Mouse (Mus musculus) heart, embryonic 12.5 days (tissue): ENCODE results near the gene C530025M09Rik. TPM values are rescaled to one million over a fixed set of nuclear protein-coding genes. Genes with fewer than 3 reads are reported as not detected.

ENCODE experiments used
- ATAC-seq: fragments of 200-750 bp; cut with Nextera tagmentation; 2 replicates; pipeline ENCODE4 v1.8.0; 2017; ENCODE audit warnings: moderate TSS enrichment, moderate library complexity; ENCODE audit not compliant: insufficient number of reproducible peaks, low FRiP score
- H3K27ac ChIP-seq: fragments of 300-500 bp; sonication (generic); 2 replicates; pipeline ENCODE4 v1.5.1; 2016; ENCODE audit warnings: mild to moderate bottlenecking, moderate library complexity; ENCODE audit not compliant: poor library complexity, severe bottlenecking
- H3K27me3 ChIP-seq: fragments of 300-500 bp; sonication (generic); replicated peaks from 2 replicates; pipeline ENCODE4 v1.6.1; 2016; ENCODE audit warnings: mild to moderate bottlenecking, moderate library complexity
- H3K36me3 ChIP-seq: fragments of 300-500 bp; sonication (generic); 2 replicates; pipeline ENCODE4 v1.6.1; 2016; ENCODE audit warnings: mild to moderate bottlenecking, moderate library complexity
- H3K4me1 ChIP-seq: fragments of 300-500 bp; sonication (generic); replicated peaks from 2 replicates; pipeline ENCODE4 v1.6.1; 2016; ENCODE audit warnings: mild to moderate bottlenecking
- H3K4me2 ChIP-seq: fragments of 300-500 bp; sonication (generic); 2 replicates; pipeline ENCODE4 v1.6.1; 2016; ENCODE audit warnings: mild to moderate bottlenecking, moderate library complexity
- H3K4me3 ChIP-seq: fragments of 300-500 bp; sonication (generic); 2 replicates; pipeline ENCODE4 v1.5.1; 2016; ENCODE audit warnings: mild to moderate bottlenecking
- H3K9ac ChIP-seq: fragments of 300-500 bp; sonication (generic); 2 replicates; pipeline ENCODE4 v1.6.1; 2016; ENCODE audit warnings: mild to moderate bottlenecking, moderate library complexity
- H3K9me3 ChIP-seq: fragments of 300-500 bp; sonication (generic); replicated peaks from 2 replicates; pipeline ENCODE4 v1.6.1; 2016; ENCODE audit warnings: mild to moderate bottlenecking, moderate library complexity
- WGBS: fragments of 180-500 bp; shearing (Covaris S2); methylation state at CpG from one replicate; pipeline ENCODE4 v1.1.7; 2016; 5-methylcytosine and 5-hydroxymethylcytosine counted together
- polyA plus RNA-seq: library from polyadenylated mRNA; unstranded; fragments of >200 nt; fragmentation: Nextera tagmentation; extraction: Ambion mirVana; gene quantifications from 2 replicates; pipeline ENCODE4 v1.2.1, GENCODE M21; 2016

Gene C530025M09Rik
- polyA plus RNA-seq, 1 experiment from 2014 or later, result 0.43 TPM

GRCm38 (mm10) chr2:149835091-149835490 lies 4.1 kb upstream of the C530025M09Rik start:
- peaks cover 17% of the 10 kb centered on the region for H3K4me1 ChIP-seq
- peaks cover 30% of the 10 kb centered on the region for H3K27me3 ChIP-seq
- no peak overlapping the region for H3K27ac ChIP-seq
- no peak overlapping the region for H3K4me3 ChIP-seq
- no peak for ATAC-seq
- 74% methylated on average over 1 of the region's 1 CpGs for WGBS
- no peaks in the 10 kb centered on the region for H3K9me3 ChIP-seq
- no peak overlapping the region for H3K9ac ChIP-seq
- H3K36me3 ChIP-seq, result no peaks in the 10 kb centered on the region
- no peak overlapping the region for H3K4me2 ChIP-seq

GRCm38 (mm10) chr2:149832301-149832700 lies 1.3 kb upstream of the C530025M09Rik start:
- Histone ChIP-seq H3K27ac (no peak overlapping the region), H3K27me3 (peaks cover 37% of the 10 kb centered on the region), H3K4me1 (peaks cover 20% of the 10 kb centered on the region), H3K9ac (no peak overlapping the region), H3K9me3 (no peaks in the 10 kb centered on the region), H3K4me3 (peak overlapping the region; percentile 64; the same call in 1 of the 2 replicates), H3K36me3 (no peaks in the 10 kb centered on the region), H3K4me2 (peak overlapping the region; percentile 97)
- WGBS, result 4% methylated on average over 5 of the region's 5 CpGs
- ATAC-seq, result no peak

GRCm38 (mm10) chr2:149831459-149832245 lies 639 bp upstream of the C530025M09Rik start:
- Histone ChIP-seq H3K4me3 (peak overlapping the region; percentile 64), H3K27me3 (peaks cover 37% of the 10 kb centered on the region), H3K4me2 (peak overlapping the region; percentile 97), H3K27ac (no peak overlapping the region), H3K9me3 (no peaks in the 10 kb centered on the region), H3K9ac (peak overlapping the region; percentile 66; the same call in 1 of the 2 replicates), H3K4me1 (peaks cover 20% of the 10 kb centered on the region), H3K36me3 (no peaks in the 10 kb centered on the region)
- under 1% methylated on average over 29 of the region's 29 CpGs for WGBS
- 0 out of 2 replicates have a peak, but pooled peaks have one; percentile 13 for ATAC-seq

- peak; percentile 36 for ATAC-seq
- H3K4me1 ChIP-seq, result peaks cover 20% of the 10 kb centered on the region
- no peak overlapping the region for H3K27ac ChIP-seq
- H3K36me3 ChIP-seq, result no peaks in the 10 kb centered on the region
- H3K4me3 ChIP-seq, result peak overlapping the region; percentile 64
- WGBS, result 2% methylated on average over 26 of the region's 26 CpGs
- peak overlapping the region; percentile 97 for H3K4me2 ChIP-seq
- H3K9ac ChIP-seq, result peak overlapping the region; percentile 66
- no peaks in the 10 kb centered on the region for H3K9me3 ChIP-seq
- peaks cover 37% of the 10 kb centered on the region for H3K27me3 ChIP-seq
Measured at GRCm38 (mm10) chr2:149829955-149830535, 968 bp downstream of the C530025M09Rik start.

- Histone ChIP-seq H3K9me3 (no peaks in the 10 kb centered on the region), H3K27me3 (peaks cover 37% of the 10 kb centered on the region), H3K27ac (no peak within 1 kb of the TSS), H3K36me3 (no peaks in the 10 kb centered on the region), H3K4me1 (peaks cover 20% of the 10 kb centered on the region), H3K9ac (peak within 1 kb of the TSS; percentile 66; the same call in 1 of the 2 replicates), H3K4me2 (peak within 1 kb of the TSS; percentile 97), H3K4me3 (peak within 1 kb of the TSS; percentile 64)
- no peak for ATAC-seq
- WGBS, result 76% methylated on average over 2 of the region's 2 CpGs
Measured at GRCm38 (mm10) chr2:149828911-149829310, 2.1 kb downstream of the C530025M09Rik start, which contains the start of gene Syndig1. Syndig1 (plus strand) TSS chr2:149829211.

- Histone ChIP-seq H3K27ac (no peak overlapping the region), H3K4me3 (no peak overlapping the region), H3K27me3 (no peaks in the 10 kb centered on the region), H3K4me2 (no peak overlapping the region), H3K4me1 (peaks cover 26% of the 10 kb centered on the region), H3K9ac (no peak overlapping the region), H3K36me3 (no peaks in the 10 kb centered on the region), H3K9me3 (no peaks in the 10 kb centered on the region)
- ATAC-seq, result no peak
- WGBS, result 39% methylated on average over 2 of the region's 2 CpGs
Measured at GRCm38 (mm10) chr2:149820201-149820600, 10.8 kb downstream of the C530025M09Rik start.

GRCm38 (mm10) chr2:149819751-149820150 lies 11.3 kb downstream of the C530025M09Rik start:
- no peak overlapping the region; the same call in 1 of the 2 replicates for H3K27ac ChIP-seq
- no peak overlapping the region for H3K4me2 ChIP-seq
- ATAC-seq, result no peak
- H3K9ac ChIP-seq, result no peak overlapping the region
- H3K9me3 ChIP-seq, result no peaks in the 10 kb centered on the region
- H3K4me3 ChIP-seq, result no peak overlapping the region
- WGBS, result 56% methylated on average over 3 of the region's 3 CpGs
- peaks cover 26% of the 10 kb centered on the region for H3K4me1 ChIP-seq
- H3K27me3 ChIP-seq, result no peaks in the 10 kb centered on the region
- H3K36me3 ChIP-seq, result no peaks in the 10 kb centered on the region

- no peak overlapping the region for H3K4me3 ChIP-seq
- no peak for ATAC-seq
- no peaks in the 10 kb centered on the region for H3K9me3 ChIP-seq
- no peaks in the 10 kb centered on the region for H3K36me3 ChIP-seq
- no peak overlapping the region for H3K9ac ChIP-seq
- no peaks in the 10 kb centered on the region for H3K27me3 ChIP-seq
- no peak overlapping the region for H3K27ac ChIP-seq
- H3K4me1 ChIP-seq, result peaks cover 26% of the 10 kb centered on the region
- no peak overlapping the region for H3K4me2 ChIP-seq
- 45% methylated on average over 3 of the region's 3 CpGs for WGBS
Measured at GRCm38 (mm10) chr2:149818395-149818794, 12.6 kb downstream of the C530025M09Rik start.

GRCm38 (mm10) chr2:149812899-149813298 lies 18.1 kb downstream of the C530025M09Rik start:
- H3K4me3 ChIP-seq, result no peak overlapping the region
- 68% methylated on average over 2 of the region's 2 CpGs for WGBS
- H3K4me2 ChIP-seq, result no peak overlapping the region
- no peaks in the 10 kb centered on the region for H3K9me3 ChIP-seq
- no peaks in the 10 kb centered on the region for H3K27me3 ChIP-seq
- no peak overlapping the region for H3K27ac ChIP-seq
- peaks cover under 1% of the 10 kb centered on the region; the same call in 1 of the 2 replicates for H3K4me1 ChIP-seq
- H3K36me3 ChIP-seq, result no peaks in the 10 kb centered on the region
- ATAC-seq, result no peak
- no peak overlapping the region for H3K9ac ChIP-seq

GRCm38 (mm10) chr2:149805256-149805655 lies 25.8 kb downstream of the C530025M09Rik start:
- H3K27ac ChIP-seq, result no peak overlapping the region
- H3K36me3 ChIP-seq, result no peaks in the 10 kb centered on the region
- H3K4me1 ChIP-seq, result no peaks in the 10 kb centered on the region
- ATAC-seq, result no peak
- H3K27me3 ChIP-seq, result no peaks in the 10 kb centered on the region
- H3K9me3 ChIP-seq, result no peaks in the 10 kb centered on the region
- no peak overlapping the region for H3K9ac ChIP-seq
- WGBS, result 88% methylated on average over 2 of the region's 2 CpGs
- H3K4me3 ChIP-seq, result no peak overlapping the region
- no peak overlapping the region for H3K4me2 ChIP-seq

GRCm38 (mm10) chr2:149804599-149805140 lies 26.3 kb downstream of the C530025M09Rik start:
- Histone ChIP-seq H3K27ac (no peak overlapping the region), H3K27me3 (no peaks in the 10 kb centered on the region), H3K4me1 (no peaks in the 10 kb centered on the region), H3K9ac (no peak overlapping the region), H3K4me2 (no peak overlapping the region), H3K4me3 (no peak overlapping the region), H3K36me3 (no peaks in the 10 kb centered on the region), H3K9me3 (no peaks in the 10 kb centered on the region)
- WGBS, result 70% methylated on average over 3 of the region's 3 CpGs
- ATAC-seq, result no peak
